Mouse (Mus musculus): ENCODE measurements around the gene Tceal7.
A peak's percentile ranks its signal among the peaks of the same experiment; 100 is the strongest.
"Not testable (repeated sequence)": the region's sequence is repeated elsewhere in the genome, so short reads cannot be mapped to it uniquely, and the experiment has no call there.

The Tceal7 gene

DNA sequence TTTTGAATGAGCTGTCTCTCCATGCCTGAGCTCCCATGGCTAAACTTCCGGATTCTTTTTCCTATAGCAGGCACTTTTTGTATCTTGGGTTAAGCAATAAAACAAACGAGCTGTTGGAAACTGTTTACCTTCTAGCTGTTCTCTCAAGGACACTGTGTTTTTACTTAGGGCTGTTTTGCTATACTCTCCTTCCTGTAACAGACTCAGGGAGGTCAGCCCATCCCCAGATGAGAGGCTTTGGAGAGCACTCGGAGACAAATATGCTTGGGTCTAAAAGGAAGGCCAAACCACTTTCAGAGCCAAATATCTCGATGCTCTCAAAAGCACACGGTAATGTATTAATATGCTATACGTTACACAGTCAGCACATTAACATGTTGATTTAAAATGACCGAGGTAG lies 35.1 kb downstream of the Tceal7 start:
- no peak for DNase-seq

- no peak for DNase-seq
Observed at GRCm38 (mm10) chrX:136252023-136252729, 37.6 kb downstream of the Tceal7 start.

- DNase-seq: no peak
Observed at GRCm38 (mm10) chrX:136267720-136268119, 53.1 kb downstream of the Tceal7 start.

DNA sequence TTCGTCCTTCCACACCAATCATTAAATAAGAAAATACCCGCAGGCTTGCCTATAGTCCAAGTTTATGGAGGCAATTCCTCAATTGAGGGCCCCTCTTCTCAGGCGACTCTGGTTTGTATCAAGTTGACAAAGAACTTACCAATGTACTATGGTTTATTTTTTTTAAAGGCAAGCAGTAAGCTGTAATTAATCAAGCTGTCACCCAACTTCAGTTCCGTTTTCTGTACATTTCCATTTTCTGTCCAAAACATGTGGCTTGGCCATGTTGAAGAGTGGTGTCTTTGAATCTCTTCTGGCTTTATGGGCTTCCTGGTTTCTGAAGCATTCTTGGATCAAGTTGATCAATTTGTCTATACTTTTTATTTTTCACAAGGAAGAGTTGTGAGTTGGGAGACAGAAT lies 53.6 kb downstream of the Tceal7 start:
- DNase-seq: no peak

DNA sequence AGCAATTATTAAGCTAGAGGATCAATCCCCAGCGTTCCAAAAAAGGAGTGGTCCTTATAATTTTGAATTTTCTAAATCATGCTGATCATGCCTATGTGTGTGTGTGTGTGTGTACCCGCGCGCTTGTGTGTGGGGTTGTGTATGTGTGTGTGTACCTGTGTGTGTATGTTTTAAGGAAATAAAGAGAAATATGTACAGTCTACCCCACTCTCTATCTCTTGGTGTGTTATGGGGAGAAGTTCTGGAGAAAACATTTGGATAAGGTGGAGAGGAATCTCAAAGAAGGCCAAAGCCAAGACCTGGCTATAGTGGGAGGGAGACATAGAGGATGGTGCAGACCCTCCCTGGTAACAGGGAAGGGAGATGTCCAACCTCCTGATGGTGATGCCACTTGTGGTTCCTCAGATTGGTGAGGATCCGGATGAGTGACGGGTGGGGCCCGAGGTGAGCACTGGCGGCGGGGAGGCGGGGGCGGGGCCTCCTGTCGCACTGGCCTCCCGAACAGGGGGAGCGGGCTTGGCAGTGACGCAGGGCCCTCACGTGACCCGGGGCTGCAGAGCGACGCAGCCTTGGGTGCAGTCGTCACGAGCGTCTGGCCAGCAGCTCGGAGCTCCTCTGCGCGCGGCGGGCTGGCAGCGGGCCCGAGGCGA lies 55.3 kb downstream of the Tceal7 start, which contains the start of gene Bex3:
Bex3 (plus strand) TSS at position 511 of the 650 bp plus-strand sequence.
- peak; percentile 67 for DNase-seq

DNA sequence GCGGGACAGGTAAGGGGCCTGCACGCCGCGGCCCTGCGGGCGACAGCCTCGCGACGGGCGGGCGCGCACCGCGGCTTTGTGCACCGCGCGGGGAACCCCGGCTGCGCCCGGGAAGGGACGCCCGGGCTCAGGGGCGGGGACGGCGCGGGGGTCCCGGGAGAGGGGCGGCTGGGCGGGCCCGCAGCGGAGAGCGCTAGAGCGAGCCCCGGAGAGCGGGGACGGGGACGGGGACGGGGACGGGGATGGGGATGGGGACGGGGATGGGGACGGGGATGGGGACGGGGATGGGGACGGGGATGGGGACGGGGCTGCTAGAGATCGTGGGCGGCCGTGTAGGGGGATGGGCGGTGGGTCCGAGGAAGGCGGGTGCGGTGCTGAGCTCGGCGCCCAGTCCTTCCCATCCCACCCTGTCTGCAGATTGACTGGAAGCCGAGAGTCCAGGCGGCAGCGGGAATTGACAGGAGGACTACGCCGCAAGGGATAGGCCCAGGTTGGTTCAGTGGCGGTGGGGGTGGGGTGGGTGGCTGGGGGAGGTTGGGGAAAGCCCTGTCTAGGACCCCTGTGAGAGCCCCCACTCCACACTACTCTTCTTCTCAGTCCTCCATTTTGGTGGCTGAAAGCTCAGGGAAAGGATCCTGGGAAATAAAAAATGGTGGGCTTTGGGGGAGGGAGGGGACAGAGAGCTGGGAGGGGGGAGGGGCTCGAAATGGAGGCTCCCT lies 56.0 kb downstream of the Tceal7 start:
- DNase-seq: not testable (repeated sequence)

GRCm38 (mm10) chrX:136274542-136274941 lies 60.0 kb downstream of the Tceal7 start:
- no peak for DNase-seq

DNA sequence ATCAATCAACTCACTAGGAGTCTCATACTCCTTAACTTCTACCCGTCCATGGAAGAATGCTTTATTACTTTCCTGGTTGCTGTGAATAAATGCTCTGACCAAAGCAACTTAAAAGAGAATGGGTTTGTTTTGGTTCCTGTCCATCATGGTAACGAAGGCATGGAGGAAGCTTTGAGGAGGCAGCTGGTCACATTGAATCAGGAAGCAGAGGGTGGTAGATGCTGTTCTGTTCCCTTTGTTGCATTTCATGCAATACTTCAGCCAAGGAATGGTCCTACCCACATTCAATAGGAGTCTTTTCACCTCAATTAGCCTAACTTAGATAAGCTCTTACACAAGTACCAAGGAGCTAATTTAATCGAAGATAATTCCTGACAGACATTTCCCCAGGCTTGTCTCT lies 60.8 kb downstream of the Tceal7 start:
- DNase-seq: no peak
